Mouse (Mus musculus): Measurements from ENCODE around the gene Lrcol1. TPM values are rescaled to one million over a fixed set of nuclear protein-coding genes. Genes with fewer than 3 reads are reported as not detected.
A peak's percentile ranks its signal among the peaks of the same experiment; 100 is the strongest.

The Lrcol1 gene
- not detected for total RNA-seq (2021)

GRCm38 (mm10) chr5:110344524-110344923 is at the start of gene Lrcol1:
Gene Lrcol1 (plus strand): TSS chr5:110344730.
- DNase-seq: no peak

DNA sequence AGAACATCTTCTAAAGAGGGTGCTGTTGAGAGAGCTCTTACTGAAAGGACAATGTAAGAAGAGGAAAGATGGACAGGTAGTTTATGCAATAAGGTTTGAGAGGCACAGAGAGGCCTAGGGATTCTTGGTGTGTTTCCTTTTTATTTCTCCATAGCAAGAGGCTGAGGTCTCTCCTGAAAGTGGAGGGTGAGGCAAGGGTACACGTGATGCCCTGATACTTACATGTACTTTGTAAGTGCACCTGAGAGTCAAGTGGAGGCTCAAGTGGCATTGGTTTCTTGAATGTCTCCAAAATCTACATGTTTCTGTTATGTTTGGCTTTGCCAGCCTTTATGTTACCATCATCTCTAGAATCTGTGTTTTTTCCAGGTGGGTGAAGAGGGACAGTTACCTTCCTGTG is 47.9 kb upstream of the Lrcol1 start:
- DNase-seq: no peak

GRCm38 (mm10) chr5:110300591-110300990 is 43.9 kb upstream of the Lrcol1 start:
- no peak for DNase-seq

- no peak for DNase-seq
Measured at GRCm38 (mm10) chr5:110308861-110309260, 35.7 kb upstream of the Lrcol1 start.

DNA sequence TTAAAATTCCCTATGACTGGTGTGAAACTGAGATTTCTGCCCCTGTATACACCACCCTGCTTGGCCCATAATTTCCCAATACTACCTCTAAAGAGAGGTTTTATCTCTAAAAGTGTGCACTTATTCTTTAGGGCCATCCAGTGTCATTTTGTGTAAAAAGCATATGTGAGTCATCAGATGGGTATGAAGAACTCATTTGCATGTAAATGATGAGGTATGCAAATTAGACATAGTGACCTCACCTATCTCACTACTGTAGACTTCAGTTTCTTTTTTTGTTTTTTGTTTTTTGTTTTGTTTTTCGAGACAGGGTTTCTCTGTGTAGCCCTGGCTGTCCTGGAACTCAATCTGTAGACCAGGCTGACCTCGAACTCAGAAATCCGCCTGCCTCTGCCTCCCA is 31.4 kb upstream of the Lrcol1 start:
- DNase-seq: no peak

GRCm38 (mm10) chr5:110330508-110330907 is 14.0 kb upstream of the Lrcol1 start:
- no peak for DNase-seq

DNA sequence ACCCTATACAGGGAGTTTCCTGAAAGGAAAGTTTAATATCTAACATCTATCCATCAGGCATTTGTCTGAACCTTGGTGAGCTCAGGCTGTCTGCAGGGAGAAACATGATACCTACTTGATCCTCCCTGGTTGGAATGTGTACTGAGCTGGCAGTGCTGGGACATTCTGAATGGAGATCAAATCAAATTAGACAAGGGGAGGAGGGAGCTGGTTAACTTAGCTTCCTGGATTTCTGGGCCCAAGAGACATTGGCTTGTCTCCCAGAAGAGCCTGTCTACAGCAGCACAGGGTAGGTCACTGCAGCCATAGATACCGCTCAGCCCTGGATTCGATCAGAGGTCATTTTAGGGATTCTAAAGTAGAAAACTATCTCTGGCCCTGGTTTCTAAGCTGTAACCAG is 5.7 kb upstream of the Lrcol1 start:
- no peak for DNase-seq

GRCm38 (mm10) chr5:110342648-110343284 is 1.8 kb upstream of the Lrcol1 start, which contains the start of gene P2rx2:
Gene P2rx2 (minus strand): TSS chr5:110343212.
- peak; percentile 32 for DNase-seq

- DNase-seq: no peak
Measured at GRCm38 (mm10) chr5:110345553-110345952, 1.0 kb downstream of the Lrcol1 start.

DNA sequence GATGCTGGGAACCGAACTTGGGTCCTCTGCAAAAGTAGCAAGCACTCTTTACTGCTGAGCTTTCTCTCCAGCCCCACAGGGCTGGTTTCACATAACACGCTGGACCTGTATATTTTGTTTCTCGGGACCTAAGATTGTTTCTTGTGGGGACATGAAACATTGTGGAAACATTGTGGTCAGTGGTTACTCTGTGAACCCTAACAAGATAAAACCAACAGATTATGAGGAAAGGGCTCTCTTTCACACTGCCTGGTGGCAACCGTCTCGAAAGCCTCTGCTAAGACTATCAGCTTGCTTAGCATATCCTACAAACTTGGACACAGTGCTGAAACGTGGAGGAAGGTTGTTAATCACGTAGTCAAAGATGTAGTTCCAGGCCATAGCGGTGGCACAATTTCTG is 2.5 kb downstream of the Lrcol1 start:
- DNase-seq: no peak

GRCm38 (mm10) chr5:110354716-110355115 is 10.2 kb downstream of the Lrcol1 start:
- peak; percentile 54 for DNase-seq

- DNase-seq: peak; percentile 88
Measured at GRCm38 (mm10) chr5:110357531-110358179, 13.1 kb downstream of the Lrcol1 start.

DNA sequence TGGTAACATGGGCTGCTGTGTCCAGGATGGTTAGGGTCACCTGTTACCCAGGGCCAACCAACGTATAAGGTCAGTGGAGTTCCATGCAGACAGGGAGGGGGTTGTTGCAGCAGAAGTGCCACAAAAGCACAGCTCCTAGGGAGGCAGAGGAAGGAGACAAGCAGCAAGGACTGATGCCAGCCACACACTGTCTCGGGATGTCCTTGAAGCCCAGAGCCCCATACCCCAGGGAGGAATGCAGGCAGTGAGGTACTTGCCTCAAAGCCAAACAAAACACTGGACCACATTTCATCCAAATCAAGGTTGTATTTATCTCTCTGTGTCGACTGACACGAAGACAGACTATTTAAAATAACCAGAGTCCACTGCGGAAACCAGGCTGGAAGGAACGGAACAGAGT is 16.9 kb downstream of the Lrcol1 start:
- DNase-seq: no peak

DNA sequence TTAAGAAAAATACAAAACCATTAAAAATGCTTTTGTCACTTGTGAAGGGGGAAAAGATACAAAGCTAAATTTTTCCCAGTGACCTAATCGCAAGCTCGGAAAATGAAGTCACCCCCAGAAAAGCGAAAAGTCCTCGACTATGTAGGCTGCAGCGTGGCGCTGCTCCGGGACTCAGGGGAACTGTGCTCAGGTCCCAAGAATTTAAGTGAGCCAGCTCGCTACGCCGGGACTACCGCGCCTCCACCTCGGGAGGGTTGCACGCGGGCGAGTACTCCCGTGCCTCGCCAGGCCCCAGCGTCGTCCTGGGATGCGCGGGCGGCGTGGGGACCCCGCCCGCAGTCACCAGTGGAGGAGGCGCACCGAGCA is 18.3 kb downstream of the Lrcol1 start:
- no peak for DNase-seq

DNA sequence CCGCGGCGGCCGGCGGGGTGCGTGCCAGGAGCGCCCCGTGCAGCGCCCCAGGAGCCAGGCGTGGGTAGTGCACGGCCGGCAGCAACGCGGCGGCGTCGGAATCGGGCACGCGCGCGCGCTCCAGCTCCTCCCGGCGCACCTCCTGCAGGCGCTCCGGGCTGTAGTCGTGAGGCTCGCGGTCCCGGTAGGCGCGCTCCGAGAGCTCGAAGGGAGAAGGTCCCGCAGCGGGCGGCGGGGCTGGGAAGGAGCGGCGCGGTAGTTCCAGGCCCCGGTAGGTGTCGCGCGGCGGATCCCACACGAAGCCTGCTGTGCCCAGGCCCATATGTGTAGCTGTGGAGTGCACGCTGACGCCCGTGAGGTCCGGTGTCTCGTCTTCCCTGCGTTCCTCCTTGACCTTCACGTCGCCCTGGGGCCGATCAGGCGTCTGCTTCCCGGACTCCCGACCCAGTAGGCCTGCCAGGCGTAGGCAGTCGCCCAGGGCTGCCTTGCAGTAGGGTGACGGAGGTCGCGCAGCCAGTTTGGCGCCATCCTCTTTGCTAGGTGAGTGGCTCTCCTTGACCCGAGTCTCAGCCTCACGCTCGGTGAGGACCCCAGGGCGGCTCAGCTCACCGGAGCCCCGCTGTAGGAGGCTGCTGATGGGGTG is 18.8 kb downstream of the Lrcol1 start:
- DNase-seq: peak; percentile 86

DNA sequence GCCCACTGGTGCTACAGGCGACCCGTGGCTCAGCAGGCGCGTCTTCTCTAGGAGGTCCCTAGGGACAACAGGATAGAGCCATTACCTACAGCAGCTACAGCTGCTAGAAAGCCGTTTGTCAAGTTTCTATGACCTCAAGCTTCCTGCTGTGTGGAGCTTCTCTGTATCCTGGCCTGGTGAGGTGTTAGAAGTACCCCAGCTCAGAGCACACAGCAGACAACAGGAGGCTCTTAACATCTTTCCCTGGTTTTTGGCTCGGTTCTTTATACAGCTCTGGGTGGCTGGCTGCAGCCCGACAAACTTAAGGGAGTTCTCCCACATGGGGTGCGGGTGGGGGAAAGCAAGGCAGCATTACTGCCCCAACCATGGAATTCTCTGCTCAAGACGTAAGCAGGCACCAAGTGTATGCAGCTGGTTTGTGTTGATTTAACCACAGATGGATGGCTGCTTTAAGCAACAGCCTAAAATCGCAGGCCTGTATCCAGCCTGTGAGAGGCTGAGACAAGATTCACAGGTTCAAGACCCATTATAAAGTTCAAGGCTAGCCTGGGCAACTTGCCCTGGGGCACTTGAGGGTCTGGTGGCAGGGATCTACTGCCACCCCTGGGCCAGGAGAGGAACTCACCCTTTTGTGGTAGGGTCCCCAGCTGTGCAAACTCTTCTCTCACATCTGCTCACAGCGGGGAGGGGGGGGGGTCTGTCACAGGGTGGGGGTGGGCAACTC is 19.5 kb downstream of the Lrcol1 start:
- no peak for DNase-seq

DNA sequence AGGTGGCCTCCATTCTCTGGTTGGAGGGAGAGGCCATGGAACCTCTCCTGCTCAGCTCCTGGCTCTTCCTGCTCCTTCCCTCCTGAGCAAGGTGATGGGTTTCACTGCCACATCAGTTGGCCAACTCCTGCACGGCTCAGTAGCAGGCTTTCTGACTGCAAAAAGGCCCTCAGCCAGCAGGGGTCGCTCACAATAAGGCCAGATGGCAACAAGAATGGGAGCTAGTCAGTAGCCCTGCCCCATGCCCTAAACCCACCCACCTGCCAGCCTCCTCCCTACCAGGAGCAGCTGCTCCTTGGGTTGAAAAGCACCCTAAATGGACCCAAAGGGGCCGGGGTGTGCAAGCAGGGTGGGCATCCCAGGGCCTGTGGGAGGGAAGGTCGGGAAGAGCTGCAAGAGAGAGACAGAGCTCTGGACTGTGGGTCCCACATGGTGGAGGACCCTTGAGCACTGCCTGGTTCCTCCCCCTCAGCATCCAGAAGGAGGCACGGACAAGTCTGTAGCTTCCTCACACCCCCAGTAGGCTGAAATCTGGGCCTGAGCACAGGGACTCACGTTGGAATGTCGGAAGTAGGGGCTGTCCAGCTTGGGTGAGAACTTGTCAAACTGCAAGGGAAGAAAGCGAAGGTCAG is 32.4 kb downstream of the Lrcol1 start:
- DNase-seq: peak; percentile 85

DNA sequence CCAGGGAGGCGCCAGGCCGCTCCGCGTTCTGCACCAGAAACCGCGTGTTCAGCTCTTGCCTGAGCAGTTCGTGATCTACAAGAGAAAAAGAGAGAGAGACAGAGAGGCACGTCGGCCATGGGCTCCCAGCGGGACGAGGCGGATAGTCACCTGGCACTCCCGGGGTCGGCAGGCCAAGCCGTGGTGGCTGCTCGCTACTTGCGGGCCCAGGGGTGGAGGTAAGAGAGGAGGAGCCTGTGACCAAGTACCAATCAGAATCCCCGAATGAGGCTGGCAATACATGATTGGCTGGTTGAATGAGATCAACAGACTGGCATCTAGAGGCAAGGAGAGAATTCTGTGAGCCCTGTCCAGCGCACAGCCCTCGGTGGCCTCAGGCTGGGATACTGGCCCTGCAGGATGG is 33.7 kb downstream of the Lrcol1 start:
- DNase-seq: no peak

DNA sequence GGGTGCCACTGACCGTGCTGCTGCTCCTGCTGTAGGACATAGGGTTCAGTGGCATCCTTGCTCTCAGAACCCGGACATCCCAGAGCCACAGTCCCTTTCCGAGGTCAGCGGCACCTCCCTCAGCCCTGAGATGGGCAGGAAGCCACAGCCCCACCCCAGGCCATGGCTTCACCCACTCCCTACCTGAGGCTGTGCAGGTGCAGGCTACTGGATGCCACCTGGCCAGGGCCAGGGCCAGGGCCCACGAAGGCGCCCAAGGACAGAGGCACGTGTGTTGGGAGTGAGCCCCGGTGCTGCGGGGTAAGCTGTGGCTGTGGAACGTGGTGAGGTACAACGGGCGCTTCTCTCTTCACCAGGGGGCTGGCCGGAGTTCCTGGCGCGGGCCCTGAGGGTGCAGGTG is 34.6 kb downstream of the Lrcol1 start:
- DNase-seq: no peak

GRCm38 (mm10) chr5:110379823-110380222 is 35.3 kb downstream of the Lrcol1 start:
- no peak for DNase-seq

GRCm38 (mm10) chr5:110384491-110384890 is 40.0 kb downstream of the Lrcol1 start:
- DNase-seq: no peak

DNA sequence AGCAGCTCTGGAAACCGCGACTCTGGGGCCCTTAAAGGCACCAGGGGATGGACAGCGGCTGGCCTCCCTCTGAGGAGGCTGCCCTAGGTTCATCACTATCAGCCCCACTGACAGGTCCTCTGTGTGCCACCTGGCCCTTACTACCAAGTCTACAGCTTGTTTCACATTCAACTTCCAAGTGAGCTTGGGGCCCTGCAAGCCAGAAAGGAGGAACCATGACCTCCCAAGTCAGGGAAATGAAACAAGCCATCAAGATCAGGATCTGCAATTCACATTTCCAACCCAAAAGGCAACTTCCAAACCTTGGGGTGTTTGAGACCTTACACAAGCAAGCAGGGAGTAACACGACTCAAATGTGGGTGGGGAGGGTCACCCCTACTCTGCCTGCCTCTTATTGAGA is 40.7 kb downstream of the Lrcol1 start:
- no peak for DNase-seq

Data from heart, postnatal 4 days (tissue).